Mouse (Mus musculus): ENCODE measurements around the gene Lrpprc. TPM values are rescaled to one million over a fixed set of nuclear protein-coding genes. Genes with fewer than 3 reads are reported as not detected.

Lrpprc gene
- polyA plus RNA-seq, 1 experiment from 2014 or later = 50.4 TPM

DNA sequence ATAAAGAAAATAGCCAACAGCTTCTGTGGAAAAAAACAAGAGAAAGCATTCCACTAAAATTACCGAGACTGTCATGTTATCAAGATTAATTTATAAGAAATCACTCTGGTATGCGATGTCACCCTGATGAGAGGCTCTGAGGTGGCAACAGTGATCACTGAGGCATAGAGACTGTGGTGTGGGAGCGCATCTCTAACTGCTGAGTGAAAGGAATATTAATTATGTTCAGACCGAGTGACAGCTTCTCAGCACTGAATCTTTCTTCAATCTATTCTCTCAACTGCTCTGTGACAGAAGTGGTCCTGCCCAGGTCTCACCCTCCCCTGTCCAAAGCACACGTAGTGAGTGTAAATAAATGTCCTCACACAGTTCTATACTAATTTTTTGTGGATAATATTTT is 37.1 kb downstream of the Lrpprc start:
- Histone ChIP-seq H3K27me3 (ENCODE audit: low read depth, poor library complexity, severe bottlenecking) (no peaks in the 10 kb centered on the region), H3K27ac (replicated peaks) (no peak overlapping the region), H3K4me3 (no peak overlapping the region), H3K9me3 (replicated peaks) (no peaks in the 10 kb centered on the region), H3K4me1 (peaks cover 17% of the 10 kb centered on the region), H3K36me3 (peaks cover 43% of the 10 kb centered on the region)
- no peak for DNase-seq (ENCODE audit: low spot score)
- 85% methylated on average over 5 of the region's 5 CpGs for WGBS

- no peak overlapping the region for H3K4me3 ChIP-seq
- WGBS = 88% methylated on average over 2 of the region's 2 CpGs
- no peaks in the 10 kb centered on the region for H3K27me3 ChIP-seq (ENCODE audit: low read depth, poor library complexity, severe bottlenecking)
- H3K27ac ChIP-seq (replicated peaks) = no peak overlapping the region
- peaks cover 49% of the 10 kb centered on the region for H3K36me3 ChIP-seq
- peaks cover 11% of the 10 kb centered on the region for H3K4me1 ChIP-seq
- no peaks in the 10 kb centered on the region for H3K9me3 ChIP-seq (replicated peaks)
- DNase-seq (ENCODE audit: low spot score) = no peak
Measured at GRCm38 (mm10) chr17:84752286-84752685, 38.3 kb downstream of the Lrpprc start.

- Histone ChIP-seq H3K4me1 (peaks cover 11% of the 10 kb centered on the region), H3K27ac (replicated peaks) (no peak overlapping the region; the same call in 1 of the 2 replicates), H3K9me3 (replicated peaks) (no peaks in the 10 kb centered on the region), H3K27me3 (ENCODE audit: low read depth, poor library complexity, severe bottlenecking) (no peaks in the 10 kb centered on the region), H3K4me3 (no peak overlapping the region), H3K36me3 (peaks cover 47% of the 10 kb centered on the region)
- WGBS = 86% methylated on average over 8 of the region's 8 CpGs
- DNase-seq (ENCODE audit: low spot score) = no peak
Measured at GRCm38 (mm10) chr17:84751630-84752191, 38.9 kb downstream of the Lrpprc start.

- 93% methylated on average over 4 of the region's 4 CpGs for WGBS
- no peaks in the 10 kb centered on the region for H3K27me3 ChIP-seq (ENCODE audit: low read depth, poor library complexity, severe bottlenecking)
- no peaks in the 10 kb centered on the region for H3K9me3 ChIP-seq (replicated peaks)
- H3K36me3 ChIP-seq = peaks cover 47% of the 10 kb centered on the region
- no peak overlapping the region for H3K27ac ChIP-seq (replicated peaks)
- H3K4me1 ChIP-seq = peaks cover 11% of the 10 kb centered on the region
- DNase-seq (ENCODE audit: low spot score) = no peak
- H3K4me3 ChIP-seq = no peak overlapping the region
Measured at GRCm38 (mm10) chr17:84750130-84750529, 40.5 kb downstream of the Lrpprc start.

DNA sequence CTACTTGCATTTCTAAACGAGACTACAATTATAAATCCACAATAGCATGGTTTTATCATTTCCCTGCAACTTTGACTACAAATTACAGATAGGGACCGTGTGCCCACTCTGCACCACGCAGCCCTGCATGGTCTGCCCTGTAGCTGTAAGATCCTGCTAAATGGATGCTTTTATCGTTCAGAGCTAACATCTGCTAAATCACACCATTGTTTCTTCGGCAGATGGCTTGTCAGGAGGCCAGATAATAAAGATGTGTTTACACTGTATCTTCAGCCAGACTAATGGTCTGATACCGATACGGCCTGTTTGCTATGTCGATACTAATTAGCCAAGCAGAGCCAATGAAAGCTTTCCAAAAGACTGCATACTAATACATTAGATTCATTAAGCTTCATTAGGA is 41.3 kb downstream of the Lrpprc start:
- no peaks in the 10 kb centered on the region for H3K9me3 ChIP-seq (replicated peaks)
- peaks cover 11% of the 10 kb centered on the region for H3K4me1 ChIP-seq
- H3K27me3 ChIP-seq (ENCODE audit: low read depth, poor library complexity, severe bottlenecking) = no peaks in the 10 kb centered on the region
- DNase-seq (ENCODE audit: low spot score) = no peak
- WGBS = 93% methylated on average over 8 of the region's 8 CpGs
- H3K36me3 ChIP-seq = peaks cover 46% of the 10 kb centered on the region
- H3K27ac ChIP-seq (replicated peaks) = no peak overlapping the region
- H3K4me3 ChIP-seq = no peak overlapping the region

- 88% methylated on average over 9 of the region's 9 CpGs for WGBS
- Histone ChIP-seq H3K9me3 (replicated peaks) (no peaks in the 10 kb centered on the region), H3K4me3 (no peak overlapping the region), H3K27me3 (ENCODE audit: low read depth, poor library complexity, severe bottlenecking) (no peaks in the 10 kb centered on the region), H3K4me1 (peaks cover 16% of the 10 kb centered on the region), H3K27ac (replicated peaks) (no peak overlapping the region), H3K36me3 (peaks cover 41% of the 10 kb centered on the region)
- no peak for DNase-seq (ENCODE audit: low spot score)
Measured at GRCm38 (mm10) chr17:84748152-84748682, 42.4 kb downstream of the Lrpprc start.

DNA sequence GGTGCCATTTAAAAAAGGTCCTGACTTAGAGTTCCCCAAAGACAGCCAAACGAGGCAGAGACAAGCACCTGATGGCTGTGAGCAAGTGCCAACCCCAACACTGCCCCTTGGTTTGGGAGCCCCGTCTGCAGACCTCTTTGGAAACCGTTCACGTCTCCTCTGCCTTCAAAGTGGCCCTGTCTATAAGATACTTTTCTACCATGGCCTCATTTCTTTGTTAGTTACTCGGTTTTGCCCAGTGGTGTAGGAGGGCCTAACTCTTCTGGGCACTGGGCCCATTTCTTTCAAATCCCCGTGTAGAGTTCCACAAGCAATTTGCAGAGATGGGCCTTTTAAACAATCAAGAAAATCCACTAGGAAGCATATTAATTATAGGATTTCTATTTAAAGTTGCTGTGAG is 43.4 kb downstream of the Lrpprc start:
- DNase-seq (ENCODE audit: low spot score) = no peak
- Histone ChIP-seq H3K4me3 (no peak overlapping the region), H3K9me3 (replicated peaks) (no peaks in the 10 kb centered on the region), H3K36me3 (peaks cover 37% of the 10 kb centered on the region), H3K27me3 (ENCODE audit: low read depth, poor library complexity, severe bottlenecking) (no peaks in the 10 kb centered on the region), H3K27ac (replicated peaks) (no peak overlapping the region), H3K4me1 (peaks cover 18% of the 10 kb centered on the region)
- WGBS = 84% methylated on average over 6 of the region's 6 CpGs

- H3K9me3 ChIP-seq (replicated peaks) = no peaks in the 10 kb centered on the region
- H3K4me3 ChIP-seq = no peak overlapping the region
- H3K27me3 ChIP-seq (ENCODE audit: low read depth, poor library complexity, severe bottlenecking) = no peaks in the 10 kb centered on the region
- WGBS = 84% methylated on average over 9 of the region's 9 CpGs
- H3K27ac ChIP-seq (replicated peaks) = no peak overlapping the region
- peaks cover 17% of the 10 kb centered on the region for H3K36me3 ChIP-seq
- H3K4me1 ChIP-seq = peaks cover 7% of the 10 kb centered on the region; the same call in 1 of the 2 replicates
- DNase-seq (ENCODE audit: low spot score) = no peak
Measured at GRCm38 (mm10) chr17:84745001-84745400, 45.6 kb downstream of the Lrpprc start.

DNA sequence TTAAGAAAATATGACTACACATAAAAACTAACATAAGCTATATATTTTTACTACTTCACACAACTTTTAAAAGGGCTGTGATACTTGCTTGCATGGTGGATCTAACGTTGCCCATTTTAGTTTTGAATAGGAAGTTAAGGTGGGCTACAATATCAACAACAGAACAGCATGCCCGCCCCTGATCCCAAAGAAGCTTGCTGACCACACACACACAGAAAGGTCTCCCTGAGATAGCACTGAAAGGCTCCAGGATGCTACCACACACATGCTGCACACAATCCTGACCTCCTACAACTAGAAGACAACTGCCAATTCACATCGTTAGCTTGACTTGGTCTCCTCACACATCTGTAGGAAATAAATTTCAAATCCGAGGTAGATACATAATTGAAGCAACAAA is 46.3 kb downstream of the Lrpprc start:
- no peaks in the 10 kb centered on the region for H3K9me3 ChIP-seq (replicated peaks)
- H3K27ac ChIP-seq (replicated peaks) = no peak overlapping the region
- H3K27me3 ChIP-seq (ENCODE audit: low read depth, poor library complexity, severe bottlenecking) = no peaks in the 10 kb centered on the region
- H3K4me3 ChIP-seq = no peak overlapping the region
- no peak for DNase-seq (ENCODE audit: low spot score)
- H3K36me3 ChIP-seq = peaks cover 12% of the 10 kb centered on the region
- peaks cover 7% of the 10 kb centered on the region; the same call in 1 of the 2 replicates for H3K4me1 ChIP-seq
- WGBS = 72% methylated on average over 4 of the region's 4 CpGs

DNA sequence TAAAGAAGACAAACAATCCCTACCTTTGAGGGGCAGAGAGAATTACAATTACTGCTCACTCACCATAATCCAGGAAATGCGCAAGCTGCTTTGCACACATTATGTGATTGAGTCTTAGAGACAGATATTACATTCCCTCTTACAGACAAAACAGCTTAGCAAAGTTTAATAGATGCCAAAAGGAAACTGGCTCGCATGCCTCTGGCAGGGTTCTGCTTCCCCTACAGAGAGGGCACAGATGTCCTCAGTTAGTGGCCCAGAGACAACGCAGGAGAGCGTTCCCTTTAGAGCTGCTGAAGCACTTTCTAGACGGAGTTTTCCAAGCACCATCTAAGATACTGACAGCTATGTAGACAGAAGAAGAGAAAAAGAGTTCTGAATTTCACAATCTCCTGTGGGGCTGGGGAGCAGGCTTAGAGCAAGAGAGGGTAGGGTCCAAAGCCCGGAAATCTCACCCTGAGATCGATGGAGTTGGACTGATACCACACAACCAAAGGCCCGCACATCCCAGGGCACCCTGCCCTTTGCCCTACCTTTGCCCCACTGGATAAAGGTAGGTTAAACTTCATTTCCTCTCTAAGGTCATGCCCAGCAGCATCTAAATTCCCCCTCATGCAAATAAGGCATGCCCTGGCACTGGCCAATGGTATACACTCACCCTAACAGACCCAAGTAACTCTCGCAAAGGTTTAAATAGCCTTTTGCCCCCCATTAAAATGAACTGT is 52.4 kb downstream of the Lrpprc start:
- H3K9me3 ChIP-seq (replicated peaks) = no peaks in the 10 kb centered on the region
- 79% methylated on average over 9 of the region's 9 CpGs for WGBS
- DNase-seq (ENCODE audit: low spot score) = no peak
- no peaks in the 10 kb centered on the region for H3K27me3 ChIP-seq (ENCODE audit: low read depth, poor library complexity, severe bottlenecking)
- H3K4me1 ChIP-seq = peaks cover 5% of the 10 kb centered on the region; the same call in 1 of the 2 replicates
- no peak overlapping the region for H3K27ac ChIP-seq (replicated peaks)
- no peak overlapping the region for H3K4me3 ChIP-seq
- peaks cover 29% of the 10 kb centered on the region for H3K36me3 ChIP-seq

DNA sequence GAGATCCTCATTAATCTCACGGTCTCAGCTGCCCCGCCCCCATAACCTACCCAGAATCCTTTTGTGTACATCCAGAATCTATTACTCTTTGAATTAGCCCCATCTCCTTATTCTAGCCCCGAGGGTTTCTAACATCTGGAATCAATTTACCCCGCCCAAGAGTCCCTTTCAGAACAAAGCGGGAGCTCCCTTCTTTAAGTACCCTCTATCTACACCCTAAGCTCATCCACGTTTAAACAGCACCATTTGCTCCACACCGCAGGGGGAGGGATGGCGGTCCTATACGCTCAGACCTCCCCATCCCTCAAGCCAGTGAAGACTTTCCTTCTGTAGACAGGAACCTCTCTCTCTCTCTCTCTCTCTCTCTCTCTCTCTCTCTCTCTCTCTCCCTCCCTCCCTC is 53.9 kb downstream of the Lrpprc start:
- Histone ChIP-seq H3K4me3 (no peak overlapping the region), H3K9me3 (replicated peaks) (no peaks in the 10 kb centered on the region), H3K27ac (replicated peaks) (no peak overlapping the region), H3K4me1 (0 out of 2 replicates have a peak, but pooled peaks cover 2% of the 10 kb centered on the region), H3K27me3 (ENCODE audit: low read depth, poor library complexity, severe bottlenecking) (no peaks in the 10 kb centered on the region), H3K36me3 (peaks cover 34% of the 10 kb centered on the region)
- WGBS = 69% methylated on average over 9 of the region's 9 CpGs
- no peak for DNase-seq (ENCODE audit: low spot score)

DNA sequence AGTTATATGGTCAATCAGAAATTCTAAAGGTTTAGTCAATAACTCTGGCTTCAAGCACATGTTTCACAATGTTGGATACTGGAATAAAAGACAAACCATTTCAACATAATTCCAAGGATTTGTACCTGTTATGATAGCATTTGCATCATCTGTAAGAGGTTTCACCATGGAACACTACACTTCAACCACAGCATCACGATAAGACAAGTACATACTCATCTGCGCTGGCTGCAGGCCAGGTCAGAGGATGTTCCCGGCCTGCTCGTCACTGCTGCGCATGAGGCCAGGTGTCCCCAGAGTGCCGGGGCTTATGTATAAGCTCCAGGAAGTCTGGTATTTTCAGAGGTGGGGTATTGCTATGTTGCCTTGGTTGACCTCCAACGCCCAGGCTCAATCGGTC is 58.0 kb downstream of the Lrpprc start:
- DNase-seq (ENCODE audit: low spot score) = no peak
- WGBS = 93% methylated on average over 8 of the region's 8 CpGs
- Histone ChIP-seq H3K4me1 (0 out of 2 replicates have a peak, but pooled peaks cover 2% of the 10 kb centered on the region), H3K27me3 (ENCODE audit: low read depth, poor library complexity, severe bottlenecking) (no peaks in the 10 kb centered on the region), H3K4me3 (no peak overlapping the region), H3K9me3 (replicated peaks) (no peaks in the 10 kb centered on the region), H3K36me3 (peaks cover 49% of the 10 kb centered on the region), H3K27ac (replicated peaks) (no peak overlapping the region)

DNA sequence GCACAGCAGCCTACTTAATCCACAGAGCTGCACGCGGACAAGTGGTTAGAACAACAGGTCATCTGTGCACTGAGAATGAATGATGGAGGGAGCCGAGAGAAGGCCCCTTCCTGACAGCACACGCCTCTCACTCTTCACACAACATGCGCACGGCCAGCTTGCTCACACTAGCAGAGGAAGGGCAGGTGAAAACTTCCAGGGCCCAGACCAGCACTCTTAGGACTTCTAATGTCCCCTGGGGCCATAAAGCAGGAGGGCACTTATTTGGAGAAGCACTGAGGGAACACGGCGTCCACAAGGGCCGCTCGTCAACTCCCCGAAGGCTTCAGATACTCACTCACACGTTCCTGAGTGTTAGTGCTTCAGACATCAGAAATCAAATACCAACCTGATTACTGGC is 59.2 kb downstream of the Lrpprc start:
- Histone ChIP-seq H3K4me1 (no peaks in the 10 kb centered on the region), H3K9me3 (replicated peaks) (no peaks in the 10 kb centered on the region), H3K27me3 (ENCODE audit: low read depth, poor library complexity, severe bottlenecking) (no peaks in the 10 kb centered on the region), H3K4me3 (no peak overlapping the region), H3K36me3 (peaks cover 51% of the 10 kb centered on the region), H3K27ac (replicated peaks) (no peak overlapping the region)
- 93% methylated on average over 12 of the region's 12 CpGs for WGBS
- DNase-seq (ENCODE audit: low spot score) = no peak

All from midbrain, embryonic 10.5 days (tissue).